Mouse (Mus musculus): ENCODE measurements around the gene P2rx7. TPM values are rescaled to one million over a fixed set of nuclear protein-coding genes. Genes with fewer than 3 reads are reported as not detected.

Gene P2rx7
- polyA plus RNA-seq, 2 experiments = 1.7 to 3.6 TPM

- Histone ChIP-seq H3K9ac (ENCODE audit: low read depth, low read length, severe bottlenecking) (no peak overlapping the region), H3K4me1 (ENCODE audit: control insufficient read depth, insufficient read depth, low read length) (peaks cover 7% of the 10 kb centered on the region; the same call in 1 of the 2 replicates), H3K9me3 (ENCODE audit: control insufficient read depth, low read length) (no peaks in the 10 kb centered on the region), H3K4me3 (replicated peaks; ENCODE audit: low read length) (no peak overlapping the region), H3K27ac (replicated peaks; ENCODE audit: low read depth, low read length) (no peak overlapping the region), H3K36me3 (ENCODE audit: control insufficient read depth, insufficient read depth, low read length) (no peaks in the 10 kb centered on the region), H3K4me2 (replicated peaks; ENCODE audit: low read depth, low read length, severe bottlenecking) (no peak overlapping the region), H3K27me3 (ENCODE audit: control insufficient read depth, insufficient read depth, low read length) (no peaks in the 10 kb centered on the region)
- WGBS = 77% methylated on average over 9 of the region's 9 CpGs
- no peak for TF ChIP-seq POLR2A (IDR thresholded peaks at IDR 0.05; ENCODE audit: borderline replicate concordance, extremely low read depth, insufficient read depth, insufficient read length)
- no peak for DNase-seq (ENCODE audit: low spot score)
- no peak for ATAC-seq (ENCODE audit: low FRiP score, low read depth)
Measured at GRCm38 (mm10) chr5:122623861-122624260, 19.9 kb upstream of the P2rx7 start.

GRCm38 (mm10) chr5:122624952-122625479 lies 18.7 kb upstream of the P2rx7 start:
- H3K9me3 ChIP-seq (ENCODE audit: control insufficient read depth, low read length) = no peaks in the 10 kb centered on the region
- peaks cover 7% of the 10 kb centered on the region; the same call in 1 of the 2 replicates for H3K4me1 ChIP-seq (ENCODE audit: control insufficient read depth, insufficient read depth, low read length)
- DNase-seq (ENCODE audit: low spot score) (no peak), ATAC-seq (ENCODE audit: low FRiP score, low read depth) (no peak)
- no peak overlapping the region for H3K9ac ChIP-seq (ENCODE audit: low read depth, low read length, severe bottlenecking)
- 88% methylated on average over 11 of the region's 11 CpGs for WGBS
- no peak overlapping the region for H3K4me3 ChIP-seq (replicated peaks; ENCODE audit: low read length)
- no peaks in the 10 kb centered on the region for H3K27me3 ChIP-seq (ENCODE audit: control insufficient read depth, insufficient read depth, low read length)
- H3K36me3 ChIP-seq (ENCODE audit: control insufficient read depth, insufficient read depth, low read length) = no peaks in the 10 kb centered on the region
- H3K27ac ChIP-seq (replicated peaks; ENCODE audit: low read depth, low read length) = no peak overlapping the region
- TF ChIP-seq POLR2A (IDR thresholded peaks at IDR 0.05; ENCODE audit: borderline replicate concordance, extremely low read depth, insufficient read depth, insufficient read length) = no peak
- no peak overlapping the region for H3K4me2 ChIP-seq (replicated peaks; ENCODE audit: low read depth, low read length, severe bottlenecking)

- H3K9ac ChIP-seq (ENCODE audit: low read depth, low read length, severe bottlenecking) = no peak overlapping the region
- H3K4me3 ChIP-seq (replicated peaks; ENCODE audit: low read length) = no peak overlapping the region
- ATAC-seq (ENCODE audit: low FRiP score, low read depth) (no peak), DNase-seq (ENCODE audit: low spot score) (no peak)
- H3K4me1 ChIP-seq (ENCODE audit: control insufficient read depth, insufficient read depth, low read length) = peaks cover 7% of the 10 kb centered on the region; the same call in 1 of the 2 replicates
- H3K27ac ChIP-seq (replicated peaks; ENCODE audit: low read depth, low read length) = no peak overlapping the region
- no peak overlapping the region for H3K4me2 ChIP-seq (replicated peaks; ENCODE audit: low read depth, low read length, severe bottlenecking)
- 84% methylated on average over 14 of the region's 14 CpGs for WGBS
- H3K27me3 ChIP-seq (ENCODE audit: control insufficient read depth, insufficient read depth, low read length) = no peaks in the 10 kb centered on the region
- no peaks in the 10 kb centered on the region for H3K36me3 ChIP-seq (ENCODE audit: control insufficient read depth, insufficient read depth, low read length)
- TF ChIP-seq POLR2A (IDR thresholded peaks at IDR 0.05; ENCODE audit: borderline replicate concordance, extremely low read depth, insufficient read depth, insufficient read length) = no peak
- no peaks in the 10 kb centered on the region for H3K9me3 ChIP-seq (ENCODE audit: control insufficient read depth, low read length)
Measured at GRCm38 (mm10) chr5:122625565-122626252, 18.0 kb upstream of the P2rx7 start.

- 37% methylated on average over 2 of the region's 2 CpGs for WGBS
- no peaks in the 10 kb centered on the region for H3K9me3 ChIP-seq (ENCODE audit: control insufficient read depth, low read length)
- no peak overlapping the region for H3K4me3 ChIP-seq (replicated peaks; ENCODE audit: low read length)
- H3K36me3 ChIP-seq (ENCODE audit: control insufficient read depth, insufficient read depth, low read length) = no peaks in the 10 kb centered on the region
- TF ChIP-seq POLR2A (IDR thresholded peaks at IDR 0.05; ENCODE audit: borderline replicate concordance, extremely low read depth, insufficient read depth, insufficient read length) = no peak
- H3K4me2 ChIP-seq (replicated peaks; ENCODE audit: low read depth, low read length, severe bottlenecking) = no peak overlapping the region
- H3K4me1 ChIP-seq (ENCODE audit: control insufficient read depth, insufficient read depth, low read length) = no peaks in the 10 kb centered on the region
- H3K27ac ChIP-seq (replicated peaks; ENCODE audit: low read depth, low read length) = no peak overlapping the region
- no peak overlapping the region for H3K9ac ChIP-seq (ENCODE audit: low read depth, low read length, severe bottlenecking)
- peak; percentile 80; the same call in 1 of the 2 replicates for ATAC-seq (ENCODE audit: low FRiP score, low read depth)
- H3K27me3 ChIP-seq (ENCODE audit: control insufficient read depth, insufficient read depth, low read length) = no peaks in the 10 kb centered on the region
- DNase-seq (ENCODE audit: low spot score) = peak; percentile 88
Measured at GRCm38 (mm10) chr5:122627243-122627642, 16.5 kb upstream of the P2rx7 start.

GRCm38 (mm10) chr5:122635228-122635627 lies 8.5 kb upstream of the P2rx7 start:
- no peaks in the 10 kb centered on the region for H3K4me1 ChIP-seq (ENCODE audit: control insufficient read depth, insufficient read depth, low read length)
- H3K4me3 ChIP-seq (replicated peaks; ENCODE audit: low read length) = no peak overlapping the region
- no peak overlapping the region for H3K4me2 ChIP-seq (replicated peaks; ENCODE audit: low read depth, low read length, severe bottlenecking)
- no peak overlapping the region for H3K27ac ChIP-seq (replicated peaks; ENCODE audit: low read depth, low read length)
- WGBS = 70% methylated on average over 8 of the region's 8 CpGs
- no peak for TF ChIP-seq POLR2A (IDR thresholded peaks at IDR 0.05; ENCODE audit: borderline replicate concordance, extremely low read depth, insufficient read depth, insufficient read length)
- DNase-seq (ENCODE audit: low spot score) (no peak), ATAC-seq (ENCODE audit: low FRiP score, low read depth) (no peak)
- no peaks in the 10 kb centered on the region for H3K27me3 ChIP-seq (ENCODE audit: control insufficient read depth, insufficient read depth, low read length)
- no peak overlapping the region for H3K9ac ChIP-seq (ENCODE audit: low read depth, low read length, severe bottlenecking)
- no peaks in the 10 kb centered on the region for H3K36me3 ChIP-seq (ENCODE audit: control insufficient read depth, insufficient read depth, low read length)
- no peaks in the 10 kb centered on the region for H3K9me3 ChIP-seq (ENCODE audit: control insufficient read depth, low read length)

All from limb, embryonic 14.5 days (tissue).